Mouse (Mus musculus) embryonic fibroblast, embryonic 13.5 days (primary cell): ENCODE measurements around the gene Crk.

Source experiments
- CTCF ChIP-seq: IDR thresholded peaks from 2 replicates; pipeline ENCODE4 v1.5.1; 2011; ENCODE audit warnings: mild to moderate bottlenecking, control low read depth, low read length, moderate library complexity, borderline replicate concordance; ENCODE audit not compliant: insufficient read depth
- POLR2A ChIP-seq: IDR thresholded peaks from 2 replicates; pipeline ENCODE4 v1.6.1; 2011; ENCODE audit warnings: low read depth, mild to moderate bottlenecking, control low read depth, low read length, moderate library complexity

DNA sequence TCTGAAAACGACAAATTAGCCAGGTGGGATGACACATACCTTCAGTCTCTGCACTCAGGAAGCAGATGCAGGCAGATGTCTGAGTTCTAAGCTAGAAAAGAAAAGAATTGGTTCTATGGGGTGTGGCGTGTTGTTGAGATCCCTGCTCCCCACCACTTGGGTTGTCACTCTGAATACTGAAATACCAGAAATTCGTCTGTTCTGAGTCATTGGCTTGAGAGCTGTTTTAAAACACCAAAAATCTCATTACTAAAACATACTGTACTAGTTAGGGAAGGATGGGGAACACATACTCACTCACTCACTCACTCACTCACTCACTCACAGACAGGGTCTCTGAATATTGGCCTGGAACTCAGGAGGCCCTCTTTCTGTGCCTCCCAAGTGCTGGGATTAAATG lies 57.9 kb downstream of the Crk start:
- TF ChIP-seq CTCF (no peak), POLR2A (no peak)
